Mouse (Mus musculus) skeletal muscle tissue, adult 2 months (tissue): Measurements from ENCODE around the gene Efcc1.

ENCODE experiments used
- DNase-seq: peaks from one replicate; pipeline ENCODE4 v3.0.0-alpha.2; 2012; ENCODE audit warnings: low read depth, low spot score

The Efcc1 gene

GRCm38 (mm10) chr6:87804886-87805285, 74.2 kb downstream of the Efcc1 start:
- DNase-seq = no peak

- no peak for DNase-seq
Measured at GRCm38 (mm10) chr6:87805448-87805847, 74.8 kb downstream of the Efcc1 start.
